Mouse (Mus musculus) ovary, postnatal 36 days (tissue): ENCODE measurements around the gene Ankrd27.

Experiments used
- DNase-seq: peaks from one replicate; pipeline ENCODE4 v3.0.0; 2022; ENCODE audit warnings: low spot score, mixed read lengths

Gene Ankrd27

GRCm38 (mm10) chr7:35584068-35584785 lies 1.8 kb upstream of the Ankrd27 start:
- no peak for DNase-seq

GRCm38 (mm10) chr7:35584786-35585190 lies 1.3 kb upstream of the Ankrd27 start:
- DNase-seq = peak; percentile 26

GRCm38 (mm10) chr7:35585191-35586054 lies 621 bp upstream of the Ankrd27 start, which contains the start of gene Rgs9bp:
Gene Rgs9bp (minus strand): TSS chr7:35585582.
- DNase-seq = peak; percentile 52

GRCm38 (mm10) chr7:35586906-35587445 lies 932 bp downstream of the Ankrd27 start:
- no peak for DNase-seq

GRCm38 (mm10) chr7:35587728-35588127 lies 1.7 kb downstream of the Ankrd27 start:
- DNase-seq = no peak

GRCm38 (mm10) chr7:35588680-35589428 lies 2.8 kb downstream of the Ankrd27 start:
- DNase-seq = no peak

GRCm38 (mm10) chr7:35589485-35589884 lies 3.4 kb downstream of the Ankrd27 start:
- DNase-seq = no peak

GRCm38 (mm10) chr7:35590731-35591191 lies 4.7 kb downstream of the Ankrd27 start:
- DNase-seq = no peak

GRCm38 (mm10) chr7:35594311-35594710 lies 8.3 kb downstream of the Ankrd27 start:
- DNase-seq = no peak

- DNase-seq = no peak
Measured at GRCm38 (mm10) chr7:35599492-35599891, 13.4 kb downstream of the Ankrd27 start.

- no peak for DNase-seq
Measured at GRCm38 (mm10) chr7:35600031-35600430, 14.0 kb downstream of the Ankrd27 start.

GRCm38 (mm10) chr7:35601106-35601505 lies 15.1 kb downstream of the Ankrd27 start:
- DNase-seq = no peak

GRCm38 (mm10) chr7:35602766-35603165 lies 16.7 kb downstream of the Ankrd27 start:
- no peak for DNase-seq

GRCm38 (mm10) chr7:35606816-35607215 lies 20.8 kb downstream of the Ankrd27 start:
- DNase-seq = no peak

GRCm38 (mm10) chr7:35609245-35609644 lies 23.2 kb downstream of the Ankrd27 start:
- no peak for DNase-seq

GRCm38 (mm10) chr7:35617513-35617912 lies 31.5 kb downstream of the Ankrd27 start:
- no peak for DNase-seq

GRCm38 (mm10) chr7:35622626-35623025 lies 36.6 kb downstream of the Ankrd27 start:
- no peak for DNase-seq

- DNase-seq = no peak
Measured at GRCm38 (mm10) chr7:35626038-35626437, 40.0 kb downstream of the Ankrd27 start.

- DNase-seq = no peak
Measured at GRCm38 (mm10) chr7:35627371-35627770, 41.3 kb downstream of the Ankrd27 start.

- no peak for DNase-seq
Measured at GRCm38 (mm10) chr7:35628496-35628895, 42.5 kb downstream of the Ankrd27 start.

GRCm38 (mm10) chr7:35636229-35636628 lies 50.2 kb downstream of the Ankrd27 start:
- DNase-seq = no peak

- no peak for DNase-seq
Measured at GRCm38 (mm10) chr7:35636874-35637273, 50.8 kb downstream of the Ankrd27 start.
